Mouse (Mus musculus) megakaryocyte progenitor cell, adult 5-6 weeks (primary cell): ENCODE measurements around the gene Eef2. TPM values are rescaled to one million over a fixed set of nuclear protein-coding genes. Genes with fewer than 3 reads are reported as not detected.
A peak's percentile ranks its signal among the peaks of the same experiment; 100 is the strongest.

Experiments
- ATAC-seq: replicated peaks from 2 replicates; pipeline ENCODE4 v1.8.0; 2016; ENCODE audit warnings: mild to moderate bottlenecking, moderate TSS enrichment, inconsistent platforms; ENCODE audit not compliant: poor library complexity
- total RNA-seq, 2 experiments: library from RNA; stranded (forward) in 1 of 2; stranded (reverse) in 1 of 2; fragments of 157-497, 149-512 nt in 1 of 2; fragments of 200-1000 nt in 1 of 2; gene quantifications; 2 replicates each; pipeline versions ENCODE4 v1.2.3 to v1.2.4; 2015 to 2017

The Eef2 gene
- total RNA-seq (2015): 526 and 599 TPM in 2 replicates
- 1,508 and 1,553 TPM in 2 replicates for total RNA-seq (2017)

GRCm38 (mm10) chr10:81176466-81177271 lies at the start of gene Eef2:
Gene Eef2, plus strand, starts transcription at chr10:81176631.
- peak; percentile 49 for ATAC-seq

DNA sequence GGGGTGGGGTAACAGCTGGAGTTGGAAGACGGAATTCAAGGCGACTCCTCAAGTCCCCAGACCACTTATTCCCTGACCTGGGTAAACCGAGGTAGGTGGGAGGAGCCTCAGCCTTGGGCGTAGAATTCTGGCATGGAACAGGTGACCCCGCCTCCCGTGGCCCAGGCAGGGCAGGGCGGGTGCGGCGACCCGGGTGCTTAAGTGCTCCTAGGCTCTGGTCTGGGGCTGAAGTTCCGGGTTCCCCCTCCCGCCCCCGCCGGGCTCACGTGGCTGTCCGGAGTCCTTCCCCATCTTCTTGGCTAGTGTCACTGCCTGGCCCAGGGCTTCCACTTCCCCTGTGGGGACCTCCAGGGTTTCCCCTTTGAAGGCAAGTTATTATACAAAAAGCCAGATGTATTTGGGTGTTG lies 42.2 kb upstream of the Eef2 start:
- ATAC-seq: peak; percentile 35

DNA sequence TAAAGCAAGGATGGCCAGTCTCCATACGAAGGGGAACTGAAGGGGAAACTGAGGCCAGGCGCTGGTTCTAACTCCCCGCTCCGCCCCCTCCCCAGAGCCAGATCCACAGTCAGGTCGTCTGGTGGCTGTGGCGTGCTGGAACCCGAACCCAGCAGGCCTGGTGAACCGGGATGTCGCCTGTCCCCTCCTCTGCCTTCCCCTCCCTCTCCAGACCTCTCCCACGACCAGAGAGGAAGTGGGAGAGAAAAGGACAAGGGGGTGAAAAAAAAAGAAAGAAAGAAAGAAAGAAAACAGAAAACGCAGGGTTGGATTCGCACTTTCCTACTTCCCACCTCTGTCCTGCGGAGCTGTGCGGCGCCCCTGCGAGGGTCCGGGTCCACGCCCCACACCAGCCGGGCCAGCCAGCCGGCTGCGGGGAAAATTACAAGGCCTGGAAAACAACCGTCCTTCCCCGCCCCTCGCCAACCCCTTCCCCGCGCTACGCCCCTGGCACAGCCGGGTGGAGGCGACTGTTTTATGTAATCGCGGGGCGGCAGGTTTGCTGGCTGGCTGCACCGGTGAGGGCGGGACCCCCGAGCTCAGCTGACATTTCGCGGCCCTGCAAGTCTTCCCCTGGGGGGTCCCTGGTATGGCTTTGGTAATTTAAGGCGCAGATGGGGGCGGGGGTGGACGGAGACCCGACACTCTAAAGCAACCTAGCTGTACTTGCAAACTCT lies 41.3 kb upstream of the Eef2 start, which contains the start of gene Zbtb7a:
Zbtb7a (plus strand) TSS at position 255 of the 716 bp plus-strand sequence.
- ATAC-seq: peak; percentile 5

DNA sequence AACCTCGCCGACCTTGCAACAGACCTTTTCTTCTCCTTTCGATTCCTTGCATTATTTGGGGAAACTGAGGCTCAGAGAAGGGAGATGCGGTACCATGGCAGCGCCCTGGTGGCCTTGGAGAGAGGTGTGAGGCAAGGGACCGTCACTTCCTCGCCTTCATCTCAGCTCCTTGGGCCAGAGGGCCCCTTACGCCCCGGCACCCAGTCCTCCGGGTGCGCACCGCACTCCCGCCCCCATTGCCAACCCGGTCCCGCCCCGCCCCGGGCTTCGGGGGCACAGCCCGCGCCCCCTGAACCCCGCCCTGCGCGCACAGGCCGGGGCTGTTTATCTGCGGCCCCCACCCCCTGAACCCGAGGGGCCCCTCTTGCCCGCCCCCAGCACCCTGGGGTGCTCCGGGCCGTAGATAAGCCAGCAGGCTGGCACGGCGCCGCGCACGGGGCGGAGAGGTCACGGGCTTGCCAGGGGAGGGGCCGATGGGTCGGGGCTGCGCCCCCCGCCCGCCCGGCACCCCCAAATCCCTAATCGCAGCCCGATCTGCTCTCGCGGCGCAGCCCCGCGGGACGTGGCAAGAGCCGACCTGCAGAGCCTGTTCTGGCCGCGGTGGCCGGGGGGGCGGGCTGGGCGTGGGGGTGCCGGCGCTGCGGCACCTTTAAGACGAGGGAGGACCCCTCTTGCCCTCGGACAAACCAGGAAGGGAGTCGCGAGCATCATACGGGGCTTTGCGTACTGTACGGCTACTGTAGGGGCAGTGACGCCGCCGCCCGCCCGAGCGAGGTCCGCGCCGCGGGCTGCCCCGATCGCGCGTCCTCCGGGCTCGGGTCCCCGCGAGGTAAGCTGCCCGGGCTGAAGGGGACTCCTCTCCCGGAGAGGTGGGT lies 40.4 kb upstream of the Eef2 start:
- peak; percentile 19 for ATAC-seq

DNA sequence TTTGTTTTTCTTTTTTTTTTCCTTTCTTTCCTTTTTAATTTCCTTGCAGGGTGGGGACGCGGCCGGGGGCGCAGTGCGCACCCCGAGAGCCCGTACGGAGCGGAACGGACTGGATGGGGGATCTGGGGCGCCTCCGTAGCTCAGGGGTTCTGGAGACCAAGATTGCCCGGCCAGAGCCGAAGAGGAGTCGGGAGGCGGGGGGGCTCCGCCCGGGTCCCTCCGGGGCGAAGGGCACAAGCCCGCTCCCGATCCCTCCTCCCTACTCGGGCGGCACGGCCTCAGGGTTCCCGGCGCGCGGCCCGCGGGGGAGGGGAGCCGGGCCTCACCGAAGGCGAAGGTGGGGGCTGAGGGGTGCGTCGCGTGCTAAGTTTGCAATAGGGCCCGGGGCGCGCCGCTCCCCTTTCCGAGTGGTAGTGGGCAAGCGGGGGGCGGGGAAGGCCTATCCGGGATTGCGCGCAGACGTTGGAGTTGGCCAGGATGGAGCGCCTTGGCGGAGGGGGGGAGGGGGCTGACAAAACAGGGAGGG lies 39.7 kb upstream of the Eef2 start:
- no peak for ATAC-seq

GRCm38 (mm10) chr10:81137252-81138130 lies 38.9 kb upstream of the Eef2 start:
- peak; percentile 64 for ATAC-seq

GRCm38 (mm10) chr10:81138131-81138782 lies 38.2 kb upstream of the Eef2 start:
- ATAC-seq: no peak; the same call in 1 of the 2 replicates

- no peak for ATAC-seq
Observed at GRCm38 (mm10) chr10:81138821-81139528, 37.5 kb upstream of the Eef2 start.

GRCm38 (mm10) chr10:81139529-81139846 lies 36.9 kb upstream of the Eef2 start:
- ATAC-seq: no peak

DNA sequence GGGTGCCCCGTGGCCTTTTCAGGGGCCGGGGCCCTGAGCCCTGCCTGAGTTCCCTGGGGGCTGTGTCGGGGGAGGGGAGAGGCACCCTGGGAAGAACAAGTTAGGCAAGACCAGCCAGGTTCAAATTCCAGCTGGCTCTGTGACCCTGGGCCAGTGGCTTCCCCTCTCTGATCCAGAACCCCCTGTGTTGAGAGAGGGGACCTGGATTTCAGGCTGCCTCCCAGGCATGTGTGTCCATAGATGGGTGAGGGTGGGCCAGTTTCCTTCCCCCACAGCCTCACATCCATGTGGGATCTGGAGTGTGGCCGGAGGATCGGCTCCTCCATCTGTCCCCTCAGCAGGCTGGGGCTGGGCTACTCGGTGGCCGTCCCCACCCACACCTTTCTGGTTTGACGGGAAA lies 36.4 kb upstream of the Eef2 start:
- no peak for ATAC-seq

GRCm38 (mm10) chr10:81140717-81141454 lies 35.5 kb upstream of the Eef2 start:
- ATAC-seq: no peak

DNA sequence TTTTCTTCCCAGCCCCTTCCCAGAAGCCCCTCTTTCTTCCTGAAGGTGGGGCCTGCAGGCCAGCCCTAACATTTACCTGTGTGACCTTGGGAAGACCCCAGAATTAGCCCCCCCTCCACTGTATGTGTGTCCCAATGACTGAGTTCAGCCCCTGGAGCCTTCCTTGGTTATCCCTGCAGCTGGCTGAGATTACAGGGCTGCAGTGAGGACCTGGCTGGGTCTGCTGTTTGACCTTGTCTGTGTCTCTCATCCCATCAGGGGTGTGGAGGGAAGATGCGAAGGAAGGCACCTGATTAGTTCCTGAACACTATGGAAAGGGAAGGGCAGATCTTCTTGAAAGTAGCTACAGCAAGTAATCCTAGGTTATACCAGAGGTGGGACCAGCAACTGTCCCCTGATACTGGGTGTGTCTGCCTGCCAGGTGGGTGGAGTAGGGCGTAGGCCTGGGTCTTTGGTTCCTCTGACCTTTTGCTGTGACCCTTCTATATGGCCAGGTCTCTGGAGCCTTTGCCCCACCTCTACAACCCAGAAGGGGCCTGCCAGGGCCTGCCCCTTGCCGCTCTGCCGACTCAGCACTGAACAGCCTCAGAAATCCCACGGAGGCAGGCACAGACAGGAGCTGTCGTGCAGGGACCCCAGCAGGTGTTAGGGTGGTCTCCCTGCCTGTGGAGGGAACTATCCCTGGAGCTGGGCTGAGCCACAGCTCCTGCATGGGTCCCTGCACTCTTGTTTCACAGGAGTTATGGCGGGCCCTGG lies 34.8 kb upstream of the Eef2 start:
- no peak for ATAC-seq

DNA sequence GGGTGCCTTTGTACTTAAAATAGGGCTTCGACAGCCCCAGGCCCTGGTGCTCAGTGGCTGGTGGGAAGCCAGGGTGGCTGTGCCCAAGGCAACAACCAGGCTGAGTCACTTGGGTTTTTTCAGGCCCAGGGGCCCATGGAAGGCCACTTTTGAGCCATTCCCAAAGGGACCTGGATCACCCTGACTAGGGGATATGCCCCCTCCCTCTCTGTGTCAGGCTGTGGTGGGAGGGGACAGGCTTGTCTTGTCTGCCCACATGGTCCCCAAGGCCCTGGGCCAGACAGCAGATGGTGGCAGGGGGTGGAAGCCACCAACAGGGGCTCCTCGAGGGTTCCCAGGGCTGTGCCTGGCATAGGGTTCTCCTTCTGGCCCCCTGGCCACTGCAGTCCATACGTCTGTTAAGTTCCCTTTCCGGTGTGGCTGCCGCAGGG lies 33.9 kb upstream of the Eef2 start:
- ATAC-seq: no peak

DNA sequence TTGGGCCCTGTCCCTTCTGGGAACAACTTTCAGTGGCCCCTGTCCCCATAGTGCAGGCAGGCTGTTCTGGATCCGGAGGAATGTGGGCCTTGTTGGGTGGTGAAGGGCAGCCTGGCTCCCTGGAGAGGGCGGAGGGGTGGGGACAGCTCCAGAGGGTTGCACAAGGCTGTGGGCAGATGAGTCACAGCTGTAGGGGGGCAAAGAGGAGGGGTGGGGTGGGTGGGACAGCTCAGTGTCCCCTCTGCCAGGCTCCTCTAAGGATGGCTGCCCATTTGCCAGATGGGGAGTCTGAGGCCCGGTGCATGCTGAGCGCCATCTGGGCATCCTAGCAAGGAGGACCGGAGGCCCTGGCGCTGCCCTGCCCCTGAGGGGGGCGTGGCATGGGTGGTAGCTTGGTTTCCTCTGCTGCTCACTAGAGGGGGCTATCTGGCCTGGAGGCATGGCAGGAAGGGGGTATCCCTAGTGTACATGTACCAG lies 33.2 kb upstream of the Eef2 start:
- peak; percentile 23; the same call in 1 of the 2 replicates for ATAC-seq

- no peak for ATAC-seq
Observed at GRCm38 (mm10) chr10:81143845-81144437, 32.5 kb upstream of the Eef2 start.

GRCm38 (mm10) chr10:81144667-81145066 lies 31.8 kb upstream of the Eef2 start:
- ATAC-seq: no peak

DNA sequence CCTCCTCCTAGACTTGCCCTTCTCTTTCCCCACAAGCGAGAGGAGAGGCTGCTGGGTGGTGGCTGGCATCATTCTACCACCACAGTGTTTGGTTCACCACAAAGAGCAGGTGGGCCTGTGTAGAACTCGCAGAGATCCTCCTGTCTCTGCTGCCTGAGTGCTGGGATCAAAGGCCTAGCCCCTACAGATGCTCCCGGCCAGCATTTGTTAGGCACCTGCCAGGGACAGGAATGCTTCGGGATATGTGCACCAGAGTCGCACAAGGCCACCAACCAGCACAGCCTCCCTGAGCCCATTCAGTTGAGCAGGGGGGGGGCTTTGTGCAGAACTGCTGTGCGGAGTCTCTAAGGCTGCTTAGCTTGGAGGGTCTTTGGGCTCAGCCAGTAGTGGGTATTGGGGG lies 31.1 kb upstream of the Eef2 start:
- ATAC-seq: no peak
